Mouse (Mus musculus) testis, adult 2 months (tissue): Measurements from ENCODE around the gene Borcs5. TPM values are rescaled to one million over a fixed set of nuclear protein-coding genes. Genes with fewer than 3 reads are reported as not detected.

ENCODE experiments used
- H3K27ac ChIP-seq: fragments of 200-500 bp; 2 replicates; pipeline ENCODE4 v1.5.1; 2012; ENCODE audit warnings: low read depth, low read length; ENCODE audit not compliant: control insufficient read depth, insufficient read depth
- H3K27me3 ChIP-seq: fragments of 200-500 bp; 2 replicates; pipeline ENCODE4 v1.6.1; 2012; ENCODE audit warnings: mild to moderate bottlenecking, low read length, moderate library complexity; ENCODE audit not compliant: control insufficient read depth, insufficient read depth
- H3K36me3 ChIP-seq: fragments of 200-500 bp; 2 replicates; pipeline ENCODE4 v1.6.1; 2012; ENCODE audit warnings: mild to moderate bottlenecking, low read length; ENCODE audit not compliant: control insufficient read depth, insufficient read depth
- H3K4me1 ChIP-seq: fragments of 200-500 bp; 2 replicates; pipeline ENCODE4 v1.6.1; 2012; ENCODE audit warnings: low read length; ENCODE audit not compliant: control insufficient read depth, insufficient read depth
- H3K4me3 ChIP-seq: fragments of 200-500 bp; 2 replicates; pipeline ENCODE4 v1.5.1; 2012; ENCODE audit warnings: low read depth, mild to moderate bottlenecking, low read length, moderate library complexity, mixed read lengths; ENCODE audit not compliant: control insufficient read depth
- CTCF ChIP-seq: fragments of 200-500 bp; IDR thresholded peaks from 2 replicates; pipeline ENCODE4 v1.5.1; 2012; ENCODE audit warnings: low read depth, mild to moderate bottlenecking, inconsistent platforms, low read length, moderate library complexity; ENCODE audit not compliant: control insufficient read depth, insufficient read depth, insufficient replicate concordance
- POLR2A ChIP-seq: fragments of 200-500 bp; IDR thresholded peaks from 2 replicates; pipeline ENCODE4 v1.6.1; 2012; ENCODE audit warnings: low read depth, mild to moderate bottlenecking, inconsistent platforms, low read length, moderate library complexity; ENCODE audit not compliant: control insufficient read depth
- polyA plus RNA-seq: library from polyadenylated mRNA; depleted of rRNA; stranded (reverse); fragments of >200 nt; gene quantifications from 2 replicates; pipeline ENCODE4 v1.2.3, GENCODE M21; 2012

Gene Borcs5
- polyA plus RNA-seq, 1 experiment = 7.9 TPM

DNA sequence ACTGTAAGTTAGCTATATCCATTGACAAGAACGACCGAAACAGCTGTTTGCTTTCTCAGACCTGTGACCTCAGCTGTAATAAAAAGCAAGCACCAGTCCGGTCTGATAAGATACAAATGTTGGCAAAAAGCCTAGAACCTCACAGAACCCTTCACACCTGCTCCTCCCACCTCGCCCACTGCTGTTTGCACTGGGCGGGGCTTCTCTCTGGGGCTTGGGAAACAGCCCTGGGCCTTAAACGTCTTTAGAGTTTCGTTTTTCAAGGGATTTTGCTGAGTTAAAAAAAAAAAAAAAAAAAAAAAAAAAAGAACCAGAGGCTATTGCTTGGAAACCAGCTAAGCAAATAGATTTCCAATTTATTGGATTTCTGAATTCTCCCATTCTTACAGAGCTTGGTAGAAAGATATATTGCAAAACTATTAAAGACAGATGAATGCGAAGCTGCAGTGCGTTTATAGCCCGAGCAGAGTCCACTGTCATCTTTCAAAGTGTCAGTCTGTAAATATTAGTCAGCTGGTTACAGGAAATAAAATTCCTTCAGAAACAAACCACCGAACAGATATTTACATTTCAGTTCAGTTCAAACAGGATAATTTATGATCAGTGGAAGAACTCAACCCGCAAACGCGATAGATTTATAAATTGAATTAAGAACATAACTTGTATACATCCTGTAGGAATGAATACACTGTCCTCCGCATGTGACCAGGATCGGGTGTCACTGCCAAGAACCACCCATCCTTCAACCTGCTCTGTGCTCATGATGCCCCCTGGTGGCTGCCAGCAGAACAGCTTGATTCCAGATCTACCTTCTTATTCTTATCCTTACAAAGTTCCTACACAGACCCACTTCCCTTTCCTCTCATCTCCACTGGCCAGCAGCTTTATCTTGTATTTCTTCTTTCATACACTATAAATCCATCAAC, 24.3 kb upstream of the Borcs5 start:
- Histone ChIP-seq H3K4me1 (no peaks in the 10 kb centered on the region), H3K27ac (no peak overlapping the region), H3K4me3 (no peak overlapping the region), H3K27me3 (no peaks in the 10 kb centered on the region), H3K36me3 (no peaks in the 10 kb centered on the region)
- TF ChIP-seq CTCF = peak; percentile 92
- no peak for TF ChIP-seq POLR2A

DNA sequence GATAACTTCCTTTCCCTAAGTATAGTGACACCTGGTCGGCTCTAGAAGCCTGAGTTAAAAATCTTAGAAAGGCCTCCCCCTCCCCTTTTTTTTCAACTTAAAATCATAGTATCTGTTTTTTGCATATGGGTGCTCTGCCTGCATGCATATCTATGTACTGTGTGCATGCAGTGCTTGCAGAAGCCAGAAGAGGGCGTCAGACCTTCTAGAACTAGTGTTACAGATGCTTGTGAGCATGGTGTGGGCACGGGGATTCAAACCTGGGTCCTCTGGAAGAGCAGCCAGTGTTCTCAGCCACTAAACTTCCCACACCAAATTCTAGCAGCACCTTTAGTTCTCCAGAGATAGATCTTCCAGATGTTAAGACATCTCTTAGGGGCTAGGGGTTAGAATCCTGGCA, 21.7 kb upstream of the Borcs5 start:
- TF ChIP-seq CTCF = peak; percentile 10; the same call in 1 of the 2 replicates
- TF ChIP-seq POLR2A = no peak
- H3K27ac ChIP-seq = no peak overlapping the region
- no peaks in the 10 kb centered on the region for H3K36me3 ChIP-seq
- H3K4me3 ChIP-seq = no peak overlapping the region
- no peaks in the 10 kb centered on the region for H3K4me1 ChIP-seq
- no peaks in the 10 kb centered on the region for H3K27me3 ChIP-seq

DNA sequence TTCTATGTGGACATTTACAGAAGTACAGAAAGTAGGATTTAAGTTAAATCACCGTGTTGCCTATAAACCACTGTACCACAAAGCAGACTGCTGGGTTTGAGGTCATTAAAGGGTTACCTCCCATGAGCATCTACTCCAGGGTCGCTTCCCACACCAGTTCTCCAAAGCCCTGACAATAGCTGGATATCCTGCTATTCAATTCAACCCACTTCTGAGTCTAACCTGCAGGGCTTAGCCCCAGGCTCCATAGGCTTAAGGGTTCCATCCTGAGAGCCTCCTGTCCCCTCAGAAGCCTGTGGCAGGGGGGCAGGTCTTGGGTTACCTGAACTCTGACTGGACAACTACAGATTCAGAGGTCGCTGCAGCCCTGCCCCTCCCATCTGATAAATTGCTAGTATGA, 19.2 kb upstream of the Borcs5 start:
- Histone ChIP-seq H3K4me1 (no peaks in the 10 kb centered on the region), H3K27me3 (no peaks in the 10 kb centered on the region), H3K4me3 (peak overlapping the region; percentile 51), H3K36me3 (no peaks in the 10 kb centered on the region), H3K27ac (no peak overlapping the region)
- no peak for TF ChIP-seq POLR2A
- TF ChIP-seq CTCF = no peak

DNA sequence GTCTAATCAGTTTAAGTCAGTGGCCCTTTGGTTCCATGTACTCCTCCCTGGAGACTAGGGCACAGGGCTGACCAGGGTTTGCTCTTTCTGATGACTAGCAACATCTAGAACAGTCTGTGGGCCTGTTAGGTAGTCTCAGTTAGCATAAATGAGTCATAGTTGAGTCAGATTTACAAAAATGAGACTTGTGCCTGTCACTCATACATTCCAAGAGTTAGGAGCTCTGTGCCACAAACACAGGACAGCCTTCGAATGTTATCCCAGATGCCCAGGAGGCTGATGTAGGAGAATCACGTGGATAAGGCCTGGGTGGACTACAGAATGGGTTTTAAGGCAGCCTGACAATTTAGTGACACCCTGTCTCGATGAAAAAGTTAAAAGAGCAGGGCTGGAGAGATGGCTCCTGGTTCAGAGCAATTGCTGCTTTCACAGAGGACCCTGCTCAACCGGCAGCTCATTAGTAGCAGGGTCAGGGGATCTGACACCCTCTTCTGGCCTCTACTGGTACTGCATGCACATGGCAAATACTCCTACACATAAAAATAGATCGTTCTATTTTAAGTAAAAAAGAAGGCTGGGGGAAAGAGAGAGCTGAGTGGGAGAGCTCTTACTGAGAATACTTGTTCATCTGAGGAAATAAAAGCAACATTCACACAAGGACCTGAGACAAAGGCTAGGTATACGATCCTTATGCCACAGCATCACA, 18.3 kb upstream of the Borcs5 start:
- no peak overlapping the region for H3K4me3 ChIP-seq
- peaks cover 3% of the 10 kb centered on the region for H3K4me1 ChIP-seq
- H3K27ac ChIP-seq = no peak overlapping the region
- TF ChIP-seq CTCF = peak; percentile 56; the same call in 1 of the 2 replicates
- TF ChIP-seq POLR2A = no peak
- H3K36me3 ChIP-seq = no peaks in the 10 kb centered on the region
- H3K27me3 ChIP-seq = no peaks in the 10 kb centered on the region

DNA sequence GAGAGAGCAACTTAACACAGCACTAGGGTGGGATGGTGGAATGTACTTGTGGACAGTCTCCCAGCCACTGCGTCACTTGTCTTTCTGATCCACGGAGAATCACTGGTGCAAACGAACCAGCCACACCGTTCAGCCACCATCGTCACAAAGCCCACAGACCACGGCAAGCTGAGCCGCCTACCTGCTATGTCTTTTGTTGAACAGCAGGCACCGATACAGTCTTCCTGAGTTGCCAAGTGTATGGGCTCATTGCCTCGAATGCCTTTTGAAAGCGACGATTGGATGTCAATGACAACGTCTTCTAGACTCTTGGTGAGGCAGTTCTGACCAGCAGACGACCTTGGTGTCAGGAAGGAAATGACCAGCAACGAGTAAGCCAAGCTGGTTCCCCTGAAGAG, 17.8 kb upstream of the Borcs5 start:
- no peaks in the 10 kb centered on the region for H3K36me3 ChIP-seq
- no peak overlapping the region for H3K27ac ChIP-seq
- no peaks in the 10 kb centered on the region for H3K27me3 ChIP-seq
- H3K4me3 ChIP-seq = no peak overlapping the region
- peaks cover 3% of the 10 kb centered on the region for H3K4me1 ChIP-seq
- no peak for TF ChIP-seq CTCF
- TF ChIP-seq POLR2A = no peak

DNA sequence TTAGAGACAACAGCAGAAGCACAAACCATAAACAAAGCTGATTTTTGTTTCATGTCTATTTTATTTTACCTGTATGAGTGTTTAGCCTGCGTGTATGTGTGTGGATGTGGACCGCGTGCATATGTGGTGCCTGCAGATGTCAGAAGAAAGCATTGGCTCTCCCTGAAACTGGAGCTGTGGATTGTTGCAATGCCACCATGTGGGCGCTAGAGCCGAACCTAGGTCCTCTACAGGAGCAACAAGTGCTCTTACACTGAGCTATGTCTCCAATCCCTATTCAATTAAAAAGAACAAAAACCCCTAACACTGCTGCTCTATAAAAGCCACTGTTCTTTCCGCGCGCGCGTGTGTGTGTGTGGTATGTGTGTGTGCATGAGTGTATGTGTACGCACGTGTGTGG, 13.9 kb upstream of the Borcs5 start:
- no peaks in the 10 kb centered on the region for H3K27me3 ChIP-seq
- TF ChIP-seq CTCF (no peak), POLR2A (no peak)
- no peak overlapping the region; the same call in 1 of the 2 replicates for H3K4me3 ChIP-seq
- H3K27ac ChIP-seq = no peak overlapping the region
- no peaks in the 10 kb centered on the region for H3K36me3 ChIP-seq
- H3K4me1 ChIP-seq = peaks cover 3% of the 10 kb centered on the region

DNA sequence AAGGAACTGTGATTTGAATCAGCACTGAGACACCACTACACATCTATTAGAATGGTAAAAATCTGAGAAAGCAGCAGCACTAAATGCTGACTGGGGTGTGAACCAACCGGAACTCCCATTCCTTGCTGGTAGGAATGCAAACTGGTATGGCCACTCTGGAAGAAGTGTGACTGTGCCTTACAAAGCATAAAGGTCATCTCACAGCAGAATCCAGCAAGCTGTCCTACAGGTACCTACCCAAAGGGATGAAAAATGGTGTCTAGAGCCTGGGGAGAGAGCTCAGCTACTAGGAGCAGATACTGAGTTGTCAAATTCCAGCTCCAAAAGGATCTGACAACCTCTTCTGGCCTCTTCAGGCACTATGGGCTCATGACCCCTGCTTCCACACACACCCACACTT, 12.7 kb upstream of the Borcs5 start:
- Histone ChIP-seq H3K27me3 (no peaks in the 10 kb centered on the region), H3K27ac (no peak overlapping the region), H3K36me3 (no peaks in the 10 kb centered on the region), H3K4me1 (peaks cover 3% of the 10 kb centered on the region), H3K4me3 (no peak overlapping the region)
- no peak for TF ChIP-seq POLR2A
- no peak for TF ChIP-seq CTCF
